Mouse (Mus musculus) CH12F3 (cell line): ENCODE data around the gene Ccng1.

ENCODE experiments used
- in situ Hi-C: fragments of 300-500 bp; cut with MboI; formaldehyde crosslinking; loops from 2 replicates; pipeline ENCODE4 v1.14.3; 2020; ENCODE audit warnings: low sequenced_read_pairs

Gene Ccng1

GRCm38 (mm10) chr11:40755109-40755627, at the start of gene Ccng1:
TSS of gene Ccng1 (minus strand) at chr11:40755311.
- in situ Hi-C loops: no loop called here

GRCm38 (mm10) chr11:40790307-40790706, 35.2 kb upstream of the Ccng1 start:
- in situ Hi-C loops: no loop called here

- in situ Hi-C loops: no loop called here
These were observed 34.6 kb upstream of the Ccng1 start for GRCm38 (mm10) chr11:40789701-40790100.

GRCm38 (mm10) chr11:40786900-40787299, 31.8 kb upstream of the Ccng1 start:
- in situ Hi-C loops: no loop called here

- in situ Hi-C loops: no loop called here
These were observed 29.2 kb upstream of the Ccng1 start for GRCm38 (mm10) chr11:40784326-40784725.

GRCm38 (mm10) chr11:40783346-40783745, 28.2 kb upstream of the Ccng1 start:
- in situ Hi-C loops: no loop called here

GRCm38 (mm10) chr11:40781857-40782256, 26.7 kb upstream of the Ccng1 start:
- in situ Hi-C loops: no loop called here

GRCm38 (mm10) chr11:40775315-40776269, 20.5 kb upstream of the Ccng1 start:
- in situ Hi-C loops: no loop called here

GRCm38 (mm10) chr11:40764690-40765089, 9.6 kb upstream of the Ccng1 start:
- in situ Hi-C loops: no loop called here

- in situ Hi-C loops: no loop called here
These were observed 8.3 kb upstream of the Ccng1 start for GRCm38 (mm10) chr11:40763395-40763794.

GRCm38 (mm10) chr11:40759896-40760295, 4.8 kb upstream of the Ccng1 start:
- in situ Hi-C loops: no loop called here

- in situ Hi-C loops: no loop called here
These were observed 857 bp upstream of the Ccng1 start for GRCm38 (mm10) chr11:40755968-40756367.

GRCm38 (mm10) chr11:40754664-40755107, 425 bp downstream of the Ccng1 start:
- in situ Hi-C loops: no loop called here

GRCm38 (mm10) chr11:40753836-40754235, 1.3 kb downstream of the Ccng1 start:
- in situ Hi-C loops: no loop called here

GRCm38 (mm10) chr11:40747716-40748115, 7.4 kb downstream of the Ccng1 start:
- in situ Hi-C loops: no loop called here

- in situ Hi-C loops: no loop called here
These were observed 8.8 kb downstream of the Ccng1 start for GRCm38 (mm10) chr11:40746361-40746760.

GRCm38 (mm10) chr11:40744348-40744747, 10.8 kb downstream of the Ccng1 start:
- in situ Hi-C loops: no loop called here

GRCm38 (mm10) chr11:40741605-40742262, 13.4 kb downstream of the Ccng1 start:
- in situ Hi-C loops: no loop called here

- in situ Hi-C loops: no loop called here
These were observed 17.7 kb downstream of the Ccng1 start for GRCm38 (mm10) chr11:40737369-40737768.

- in situ Hi-C loops: no loop called here
These were observed 20.8 kb downstream of the Ccng1 start for GRCm38 (mm10) chr11:40734251-40734752.
